Mouse (Mus musculus): ENCODE results near the gene Ercc5. TPM values are rescaled to one million over a fixed set of nuclear protein-coding genes. Genes with fewer than 3 reads are reported as not detected.

Gene Ercc5
- polyA plus RNA-seq (2015; fragmentation: Nextera tagmentation; extraction: Ambion mirVana), result 4.0 and 4.6 TPM in 2 replicates

- ATAC-seq (ENCODE audit: low read depth), result peak; percentile 96
- no peaks in the 10 kb centered on the region for H3K9me3 ChIP-seq (replicated peaks; ENCODE audit: control insufficient read depth, low read length)
- peak within 1 kb of the TSS; percentile 85 for H3K27ac ChIP-seq (ENCODE audit: low read length)
- no peaks in the 10 kb centered on the region for H3K36me3 ChIP-seq (ENCODE audit: control insufficient read depth, insufficient read depth)
- peak within 1 kb of the TSS; percentile 97 for H3K4me3 ChIP-seq (ENCODE audit: low read depth, low read length)
- WGBS (ENCODE audit: insufficient replicate concordance), result under 1% methylated on average over 66 of the region's 66 CpGs
- H3K9ac ChIP-seq (ENCODE audit: low read depth, low read length), result peak within 1 kb of the TSS; percentile 93
- no peaks in the 10 kb centered on the region for H3K27me3 ChIP-seq (ENCODE audit: control insufficient read depth, insufficient read depth, low read depth, low read length)
- H3K4me2 ChIP-seq (ENCODE audit: low read depth, low read length), result peak within 1 kb of the TSS; percentile 87
- H3K4me1 ChIP-seq (ENCODE audit: control insufficient read depth, low read depth, low read length), result peaks cover 7% of the 10 kb centered on the region
Measured at GRCm38 (mm10) chr1:44147563-44148381, at the start of gene Ercc5. Gene Ercc5 (plus strand): TSS chr1:44147744.

GRCm38 (mm10) chr1:44101448-44102225 lies 45.9 kb upstream of the Ercc5 start:
- Histone ChIP-seq H3K27me3 (ENCODE audit: control insufficient read depth, insufficient read depth, low read depth, low read length) (no peaks in the 10 kb centered on the region), H3K4me3 (ENCODE audit: low read depth, low read length) (peak overlapping the region; percentile 89), H3K27ac (ENCODE audit: low read length) (peak overlapping the region; percentile 98), H3K4me1 (ENCODE audit: control insufficient read depth, low read depth, low read length) (peaks cover 7% of the 10 kb centered on the region), H3K4me2 (ENCODE audit: low read depth, low read length) (peak overlapping the region; percentile 64), H3K9me3 (replicated peaks; ENCODE audit: control insufficient read depth, low read length) (no peaks in the 10 kb centered on the region), H3K9ac (ENCODE audit: low read depth, low read length) (peak overlapping the region; percentile 94), H3K36me3 (ENCODE audit: control insufficient read depth, insufficient read depth) (no peaks in the 10 kb centered on the region)
- peak; percentile 70 for ATAC-seq (ENCODE audit: low read depth)
- WGBS (ENCODE audit: insufficient replicate concordance), result under 1% methylated on average over 54 of the region's 55 CpGs

- no peaks in the 10 kb centered on the region for H3K27me3 ChIP-seq (ENCODE audit: control insufficient read depth, insufficient read depth, low read depth, low read length)
- peak; percentile 96 for ATAC-seq (ENCODE audit: low read depth)
- H3K4me1 ChIP-seq (ENCODE audit: control insufficient read depth, low read depth, low read length), result peaks cover 7% of the 10 kb centered on the region
- peak within 1 kb of the TSS; percentile 89 for H3K4me3 ChIP-seq (ENCODE audit: low read depth, low read length)
- peak within 1 kb of the TSS; percentile 64 for H3K4me2 ChIP-seq (ENCODE audit: low read depth, low read length)
- peak within 1 kb of the TSS; percentile 98 for H3K27ac ChIP-seq (ENCODE audit: low read length)
- H3K9ac ChIP-seq (ENCODE audit: low read depth, low read length), result peak within 1 kb of the TSS; percentile 94
- H3K9me3 ChIP-seq (replicated peaks; ENCODE audit: control insufficient read depth, low read length), result no peaks in the 10 kb centered on the region
- H3K36me3 ChIP-seq (ENCODE audit: control insufficient read depth, insufficient read depth), result no peaks in the 10 kb centered on the region
- WGBS (ENCODE audit: insufficient replicate concordance), result under 1% methylated on average over 55 of the region's 55 CpGs
Measured at GRCm38 (mm10) chr1:44102259-44102717, 45.3 kb upstream of the Ercc5 start, which contains the start of gene Tex30. Gene Tex30 (minus strand): TSS chr1:44102441.

- no peak for ATAC-seq (ENCODE audit: low read depth)
- no peak overlapping the region for H3K27ac ChIP-seq (ENCODE audit: low read length)
- H3K36me3 ChIP-seq (ENCODE audit: control insufficient read depth, insufficient read depth), result no peaks in the 10 kb centered on the region; the same call in 1 of the 2 replicates
- H3K4me3 ChIP-seq (ENCODE audit: low read depth, low read length), result peak overlapping the region; percentile 89
- peak overlapping the region; percentile 19; the same call in 1 of the 2 replicates for H3K9ac ChIP-seq (ENCODE audit: low read depth, low read length)
- H3K4me1 ChIP-seq (ENCODE audit: control insufficient read depth, low read depth, low read length), result peaks cover 7% of the 10 kb centered on the region
- H3K27me3 ChIP-seq (ENCODE audit: control insufficient read depth, insufficient read depth, low read depth, low read length), result no peaks in the 10 kb centered on the region
- no peaks in the 10 kb centered on the region for H3K9me3 ChIP-seq (replicated peaks; ENCODE audit: control insufficient read depth, low read length)
- H3K4me2 ChIP-seq (ENCODE audit: low read depth, low read length), result peak overlapping the region; percentile 64
- 18% methylated on average over 5 of the region's 5 CpGs for WGBS (ENCODE audit: insufficient replicate concordance)
Measured at GRCm38 (mm10) chr1:44102939-44103338, 44.6 kb upstream of the Ercc5 start.

- no peak for ATAC-seq (ENCODE audit: low read depth)
- no peak overlapping the region for H3K9ac ChIP-seq (ENCODE audit: low read depth, low read length)
- no peak overlapping the region for H3K4me3 ChIP-seq (ENCODE audit: low read depth, low read length)
Measured at GRCm38 (mm10) chr1:44117571-44117970, 30.0 kb upstream of the Ercc5 start.

GRCm38 (mm10) chr1:44118239-44119054 lies 29.1 kb upstream of the Ercc5 start, which contains the start of the genes Kdelc1 and Bivm:
Gene Kdelc1 (minus strand): TSS chr1:44118808.
Gene Bivm (plus strand): TSS chr1:44118957.
- peak within 1 kb of the TSS; percentile 75 for H3K4me3 ChIP-seq (ENCODE audit: low read depth, low read length)
- under 1% methylated on average over 39 of the region's 39 CpGs for WGBS (ENCODE audit: insufficient replicate concordance)
- ATAC-seq (ENCODE audit: low read depth), result peak; percentile 92

More at GRCm38 (mm10) chr1:44117571-44117970, 30.0 kb upstream of the Ercc5 start:
- no peaks in the 10 kb centered on the region; the same call in 1 of the 2 replicates for H3K4me1 ChIP-seq (ENCODE audit: control insufficient read depth, low read depth, low read length)
- no peaks in the 10 kb centered on the region; the same call in 1 of the 2 replicates for H3K36me3 ChIP-seq (ENCODE audit: control insufficient read depth, insufficient read depth)
- H3K9me3 ChIP-seq (replicated peaks; ENCODE audit: control insufficient read depth, low read length), result no peaks in the 10 kb centered on the region
- no peaks in the 10 kb centered on the region for H3K27me3 ChIP-seq (ENCODE audit: control insufficient read depth, insufficient read depth, low read depth, low read length)
- no peak overlapping the region for H3K27ac ChIP-seq (ENCODE audit: low read length)
- peak overlapping the region; percentile 24; the same call in 1 of the 2 replicates for H3K4me2 ChIP-seq (ENCODE audit: low read depth, low read length)

GRCm38 (mm10) chr1:44119201-44120073 lies 28.1 kb upstream of the Ercc5 start:
- Histone ChIP-seq H3K36me3 (ENCODE audit: control insufficient read depth, insufficient read depth) (no peaks in the 10 kb centered on the region; the same call in 1 of the 2 replicates), H3K27ac (ENCODE audit: low read length) (peak overlapping the region; percentile 84), H3K27me3 (ENCODE audit: control insufficient read depth, insufficient read depth, low read depth, low read length) (no peaks in the 10 kb centered on the region), H3K4me2 (ENCODE audit: low read depth, low read length) (peak overlapping the region; percentile 84), H3K4me1 (ENCODE audit: control insufficient read depth, low read depth, low read length) (no peaks in the 10 kb centered on the region; the same call in 1 of the 2 replicates), H3K9me3 (replicated peaks; ENCODE audit: control insufficient read depth, low read length) (no peaks in the 10 kb centered on the region), H3K4me3 (ENCODE audit: low read depth, low read length) (peak overlapping the region; percentile 75), H3K9ac (ENCODE audit: low read depth, low read length) (peak overlapping the region; percentile 71)
- ATAC-seq (ENCODE audit: low read depth), result peak; percentile 82
- WGBS (ENCODE audit: insufficient replicate concordance), result under 1% methylated on average over 42 of the region's 43 CpGs

More at GRCm38 (mm10) chr1:44118239-44119054, 29.1 kb upstream of the Ercc5 start, which contains the start of the genes Kdelc1 and Bivm:
- H3K27ac ChIP-seq (ENCODE audit: low read length), result peak within 1 kb of the TSS; percentile 84
- H3K4me2 ChIP-seq (ENCODE audit: low read depth, low read length), result peak within 1 kb of the TSS; percentile 84
- H3K9me3 ChIP-seq (replicated peaks; ENCODE audit: control insufficient read depth, low read length), result no peaks in the 10 kb centered on the region
- no peaks in the 10 kb centered on the region for H3K27me3 ChIP-seq (ENCODE audit: control insufficient read depth, insufficient read depth, low read depth, low read length)
- H3K4me1 ChIP-seq (ENCODE audit: control insufficient read depth, low read depth, low read length), result no peaks in the 10 kb centered on the region; the same call in 1 of the 2 replicates
- peak within 1 kb of the TSS; percentile 71 for H3K9ac ChIP-seq (ENCODE audit: low read depth, low read length)
- H3K36me3 ChIP-seq (ENCODE audit: control insufficient read depth, insufficient read depth), result no peaks in the 10 kb centered on the region; the same call in 1 of the 2 replicates
